Mouse (Mus musculus) regulatory T cell (primary cell): ENCODE results near the gene Gm5725.
"Not testable (repeated sequence)": the region's sequence is repeated elsewhere in the genome, so short reads cannot be mapped to it uniquely, and the experiment has no call there.

ENCODE experiments used
- in situ Hi-C: fragments of 300-600 bp; cut with MboI, MseI; formaldehyde crosslinking; loops from one replicate; pipeline ENCODE4 v1.15.1; 2025; ENCODE audit warnings: high pct_unique_total_duplicates

Gene Gm5725

GRCm38 (mm10) chr7:21844167-21844566 is at the start of gene Gm5725:
Gene Gm5725 (minus strand): TSS chr7:21844267.
- in situ Hi-C loops, result not testable (repeated sequence)

- in situ Hi-C loops, result not testable (repeated sequence)
Measured at GRCm38 (mm10) chr7:21832051-21832450, 12.0 kb downstream of the Gm5725 start, which contains the start of gene Vmn1r135. Gene Vmn1r135 (plus strand): TSS chr7:21832351.

GRCm38 (mm10) chr7:21796628-21797027 is 47.4 kb downstream of the Gm5725 start, which contains the start of gene Gm4177:
Gene Gm4177 (minus strand): TSS chr7:21796728.
- in situ Hi-C loops, result loop anchor here (25.0 kb wide), 1 partner anchor 959 kb away; the partner anchor contains the start of gene Vmn1r115
